Mouse (Mus musculus): Measurements from ENCODE around the gene Man2b1.

The Man2b1 gene

DNA sequence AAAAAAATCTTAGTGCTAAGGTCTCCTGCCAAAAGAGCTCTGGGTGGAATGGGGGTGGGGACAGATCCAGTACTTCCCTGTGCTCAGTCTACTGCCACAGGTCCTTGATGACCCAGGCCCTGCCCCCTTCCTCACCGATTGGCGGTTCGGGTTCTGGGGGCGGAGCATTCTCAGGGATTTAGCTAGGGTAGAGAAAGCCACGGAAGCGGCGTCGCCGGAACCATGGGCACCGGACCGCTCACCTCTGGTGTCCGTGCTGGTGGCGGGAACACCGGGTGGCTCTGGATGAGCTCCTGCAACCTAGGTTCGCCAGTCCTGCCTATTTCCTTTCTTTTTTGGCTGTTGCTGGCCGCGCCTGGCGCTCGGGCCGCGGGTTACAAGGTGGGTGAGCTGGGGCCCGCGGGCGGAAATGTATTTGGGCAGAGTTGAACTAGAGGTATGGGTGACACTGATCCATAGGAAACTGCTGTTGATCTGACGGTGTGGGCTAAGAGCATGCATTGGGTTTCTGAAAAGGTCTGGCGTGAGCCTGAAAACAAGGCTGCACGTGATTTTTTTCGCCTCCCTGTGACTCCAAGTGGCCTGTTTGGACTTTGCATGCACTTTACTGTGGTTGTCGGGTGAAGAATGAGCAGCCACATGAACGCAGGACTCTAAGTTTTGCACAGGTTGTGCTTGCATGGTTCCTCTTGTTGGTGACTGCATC is at the start of gene Man2b1:
Man2b1 (plus strand) TSS at position 163 of the 706 bp plus-strand sequence.
- DNase-seq (ENCODE audit: low read depth, low spot score) = peak; percentile 66

DNA sequence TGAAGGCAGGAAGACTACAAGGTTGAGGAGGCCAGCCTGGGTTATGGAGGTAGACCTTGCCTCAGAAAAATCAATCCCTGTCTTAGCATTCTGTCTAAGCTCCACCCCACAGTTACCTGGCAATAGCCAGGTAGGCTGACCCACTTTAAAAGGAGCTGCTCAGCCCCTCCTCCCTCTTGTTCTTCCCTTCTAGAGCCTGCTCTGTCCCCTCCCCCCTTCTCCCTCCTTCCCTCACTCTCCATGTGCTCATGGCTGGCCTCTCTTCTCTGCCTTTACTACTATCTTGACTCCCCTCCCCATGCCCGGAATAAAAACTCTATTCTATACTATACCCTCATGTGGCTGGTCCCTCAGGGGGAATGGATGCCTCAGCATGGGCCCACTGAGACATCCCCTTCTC is 49.2 kb upstream of the Man2b1 start:
- no peak for DNase-seq (ENCODE audit: low read depth, low spot score)

DNA sequence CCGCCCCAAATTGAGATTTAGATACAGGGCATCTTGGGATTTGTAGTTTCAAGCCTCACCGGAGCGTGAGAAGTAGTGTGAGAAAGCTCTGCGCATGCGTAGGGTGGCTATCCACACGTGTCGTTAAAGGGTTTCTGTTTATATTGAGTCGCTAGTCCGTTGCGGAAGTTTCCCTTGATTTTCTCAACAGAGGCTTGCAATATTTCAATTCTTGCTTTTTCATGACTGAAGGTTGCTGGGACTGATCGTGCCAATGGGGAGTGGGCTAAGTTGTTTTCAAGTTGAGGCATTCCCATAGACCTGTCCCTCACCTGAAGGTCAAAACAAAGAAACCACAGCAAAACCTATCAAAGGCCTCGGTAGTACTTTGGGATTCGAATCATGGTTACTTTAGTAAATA is 48.3 kb upstream of the Man2b1 start:
- DNase-seq (ENCODE audit: low read depth, low spot score) = no peak

DNA sequence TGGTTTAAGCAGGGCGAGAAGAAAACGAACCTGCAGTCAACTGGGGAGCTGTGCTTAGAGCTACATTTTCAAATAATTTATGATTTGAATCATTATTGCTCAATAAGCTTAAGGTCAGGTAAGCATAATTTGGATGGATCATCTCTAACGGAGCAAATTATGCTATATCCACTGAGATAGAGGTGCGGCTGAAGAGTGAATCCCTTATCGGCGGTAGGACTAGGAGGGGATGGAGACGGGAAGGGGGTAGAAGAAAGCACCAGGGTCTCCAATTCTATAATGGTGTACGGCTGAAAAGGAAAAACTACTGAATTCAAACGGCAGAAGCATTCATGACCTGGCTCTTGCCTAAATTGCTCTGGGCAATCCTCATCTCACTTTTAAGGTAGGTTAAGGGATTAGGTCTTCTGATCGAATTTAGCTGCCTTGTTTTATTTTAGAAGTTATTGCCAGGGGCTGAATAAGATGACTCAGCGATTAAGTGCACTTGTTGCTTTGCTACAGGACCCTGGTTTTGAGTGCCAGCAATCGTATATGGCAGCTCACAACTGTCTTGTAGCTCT is 47.8 kb upstream of the Man2b1 start:
- DNase-seq (ENCODE audit: low read depth, low spot score) = no peak

DNA sequence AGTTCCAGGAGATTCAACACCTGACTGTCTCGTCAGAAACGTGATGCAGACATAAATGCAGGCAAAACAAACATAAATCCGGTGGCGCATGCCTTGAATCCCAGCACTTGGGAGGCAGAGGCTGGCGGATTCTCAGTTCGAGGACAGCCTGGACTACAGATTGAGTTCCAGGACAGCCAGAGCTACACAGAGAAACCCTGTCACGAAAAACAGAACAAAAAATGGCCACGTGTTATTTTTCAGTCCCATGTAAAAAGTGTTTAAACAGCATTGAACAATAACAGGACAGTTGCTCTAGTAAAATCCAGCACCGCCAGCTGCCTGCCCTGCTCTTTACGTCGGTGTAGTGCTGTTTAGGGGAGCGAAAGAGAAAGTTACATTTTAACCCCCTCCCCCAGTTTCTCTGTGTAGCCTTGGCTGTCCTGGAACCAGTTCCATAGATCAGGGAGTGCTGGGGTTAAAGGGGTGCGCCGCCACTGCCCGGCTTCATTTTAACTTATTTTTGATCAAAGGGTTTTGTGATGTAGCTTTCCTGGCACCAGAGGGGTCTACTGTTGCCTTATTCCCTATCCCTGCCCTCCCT is 47.3 kb upstream of the Man2b1 start:
- no peak for DNase-seq (ENCODE audit: low read depth, low spot score)

DNA sequence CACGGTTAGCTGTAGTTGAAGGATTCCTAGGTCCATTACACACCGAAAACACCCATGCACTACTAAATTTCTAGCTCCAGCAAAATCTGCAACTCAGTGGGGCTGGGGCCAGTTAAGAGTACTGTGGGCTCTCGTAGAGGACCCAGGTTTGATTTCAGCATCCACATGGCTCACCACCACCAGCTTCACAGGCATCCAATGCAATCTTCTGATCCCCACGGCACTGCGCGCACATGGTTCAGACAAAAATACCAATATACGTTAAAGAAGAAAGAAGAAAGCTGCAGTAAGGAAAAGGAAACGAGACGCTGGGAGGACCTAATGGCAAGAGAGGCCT is 46.7 kb upstream of the Man2b1 start:
- DNase-seq (ENCODE audit: low read depth, low spot score) = no peak

DNA sequence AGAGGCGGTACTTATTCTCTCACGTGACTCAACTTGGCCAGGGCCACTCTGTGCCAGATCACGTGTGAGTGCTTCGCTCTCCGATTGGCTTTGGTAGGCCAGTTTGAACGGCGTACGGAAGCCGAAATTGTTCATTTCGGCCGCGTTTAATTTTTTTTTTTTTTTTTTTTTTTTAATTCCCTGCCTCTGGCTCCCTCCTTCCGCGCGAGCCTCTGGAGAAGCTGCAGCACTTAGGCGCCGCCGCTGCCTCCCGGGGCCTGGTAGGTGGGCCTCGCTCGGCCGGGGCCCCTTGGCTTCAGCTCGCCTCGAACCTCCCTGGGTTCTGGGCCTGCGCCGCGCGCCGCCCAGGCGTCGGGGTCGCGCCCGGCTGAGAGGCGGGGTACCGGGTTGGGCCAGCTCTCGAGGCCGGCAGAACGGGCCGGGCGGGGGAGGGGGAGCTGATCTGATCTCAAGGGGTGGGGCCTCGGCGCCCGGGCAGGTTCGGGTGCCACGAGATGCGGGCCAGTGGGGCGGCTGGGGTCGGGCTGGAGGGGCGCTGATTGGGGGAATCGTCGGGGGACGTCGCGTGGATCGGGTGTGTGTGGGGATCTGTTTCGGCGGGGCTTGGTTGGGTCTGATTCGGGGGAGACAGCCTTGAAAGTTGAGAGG is 46.2 kb upstream of the Man2b1 start, which contains the start of gene Tnpo2:
Tnpo2 (plus strand) TSS at position 198 of the 648 bp plus-strand sequence.
- DNase-seq (ENCODE audit: low read depth, low spot score) = peak; percentile 94

DNA sequence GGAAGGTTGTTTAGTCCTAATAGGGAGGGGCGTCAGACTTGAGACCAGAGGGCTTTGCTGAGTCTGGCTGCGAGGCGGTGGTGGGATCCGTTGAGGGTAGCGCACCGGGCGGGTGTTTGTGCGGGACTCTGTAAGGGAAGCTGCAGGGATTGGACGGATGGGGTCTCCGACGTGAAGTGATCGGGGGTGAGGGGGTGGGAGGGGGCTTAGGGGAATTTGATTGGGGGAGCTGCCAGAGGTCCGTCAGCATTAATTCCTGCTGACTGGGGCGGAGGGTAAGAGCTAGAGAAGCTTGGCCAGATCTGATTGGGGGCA is 45.7 kb upstream of the Man2b1 start:
- DNase-seq (ENCODE audit: low read depth, low spot score) = peak; percentile 43

DNA sequence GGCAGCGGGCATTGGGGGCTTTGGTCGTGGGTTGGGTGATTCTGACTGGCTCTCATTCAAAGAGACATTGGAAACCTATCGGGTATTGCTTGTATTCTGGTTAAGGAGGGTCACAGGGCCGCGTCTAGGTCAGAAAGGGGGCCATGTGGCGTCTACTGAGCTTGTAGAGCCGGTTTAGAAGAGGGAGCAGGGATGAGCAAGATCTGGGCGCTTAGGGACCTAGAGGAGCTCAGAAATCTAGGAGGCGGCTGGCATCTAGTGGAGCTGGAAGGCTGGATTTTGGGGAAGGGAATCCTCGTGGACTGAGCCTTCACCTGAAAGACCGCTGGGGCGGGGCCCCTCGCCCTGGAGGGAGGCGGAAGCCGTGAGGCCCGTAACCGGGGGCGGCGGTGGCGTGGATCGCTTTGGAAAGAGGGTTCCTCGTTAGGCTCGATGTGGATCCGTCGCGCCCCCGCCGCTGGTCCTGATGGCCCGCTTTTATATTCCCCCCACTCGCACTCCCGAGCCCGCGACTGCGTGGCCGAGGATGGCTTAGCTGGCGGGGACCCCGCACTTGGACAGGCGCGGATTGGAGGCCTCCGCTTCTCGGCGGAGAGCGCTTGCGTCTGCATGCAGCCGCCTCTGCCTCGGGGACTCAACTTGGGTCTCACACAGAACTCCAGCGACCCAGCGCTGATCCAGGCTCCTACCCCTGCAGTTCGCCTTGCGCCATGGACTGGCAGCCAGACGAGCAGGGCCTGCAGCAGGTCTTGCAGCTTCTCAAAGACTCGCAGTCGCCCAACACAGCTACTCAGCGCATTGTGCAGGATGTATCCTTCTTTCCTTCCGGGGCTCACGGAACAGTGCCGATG is 45.2 kb upstream of the Man2b1 start:
- DNase-seq (ENCODE audit: low read depth, low spot score) = no peak

DNA sequence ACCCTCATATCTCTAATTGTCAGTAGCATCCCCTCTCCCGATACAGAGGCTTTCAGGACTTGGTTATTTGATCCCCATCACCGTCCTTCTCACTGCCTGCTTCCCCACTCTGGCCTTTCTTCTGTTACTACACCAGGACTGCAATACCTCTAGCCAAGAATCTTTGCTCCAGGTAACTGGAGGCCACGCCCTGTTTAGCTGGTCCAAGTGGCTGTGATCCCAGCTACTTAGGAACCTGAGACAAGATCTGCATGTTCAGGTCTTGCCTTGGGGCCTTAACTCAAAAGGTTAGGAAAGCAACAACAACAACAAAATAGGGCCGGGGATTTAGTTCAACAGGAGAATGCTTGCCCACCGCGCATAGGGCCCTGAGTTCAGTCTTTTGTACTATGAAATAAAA is 39.5 kb upstream of the Man2b1 start:
- DNase-seq (ENCODE audit: low read depth, low spot score) = no peak

DNA sequence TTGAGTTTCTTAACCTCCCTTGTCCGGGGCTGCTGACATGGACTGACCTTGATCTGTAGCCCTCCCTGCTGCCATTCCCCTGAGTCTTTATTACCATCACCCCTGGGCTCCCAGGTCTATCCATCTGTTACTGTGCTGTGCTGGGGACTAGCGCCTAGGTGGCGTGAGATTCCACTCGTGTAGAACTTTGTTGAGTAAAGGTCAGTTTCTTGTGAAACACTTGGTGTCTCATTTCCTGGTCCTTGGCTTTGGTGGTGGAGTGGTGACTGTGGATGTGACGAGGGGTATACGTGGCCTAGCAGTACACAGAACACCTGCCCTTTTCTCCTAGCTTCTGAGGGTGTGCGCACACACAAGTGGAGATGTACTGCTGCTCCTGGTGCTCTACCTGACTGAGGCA is 25.7 kb upstream of the Man2b1 start:
- DNase-seq (ENCODE audit: low read depth, low spot score) = no peak

DNA sequence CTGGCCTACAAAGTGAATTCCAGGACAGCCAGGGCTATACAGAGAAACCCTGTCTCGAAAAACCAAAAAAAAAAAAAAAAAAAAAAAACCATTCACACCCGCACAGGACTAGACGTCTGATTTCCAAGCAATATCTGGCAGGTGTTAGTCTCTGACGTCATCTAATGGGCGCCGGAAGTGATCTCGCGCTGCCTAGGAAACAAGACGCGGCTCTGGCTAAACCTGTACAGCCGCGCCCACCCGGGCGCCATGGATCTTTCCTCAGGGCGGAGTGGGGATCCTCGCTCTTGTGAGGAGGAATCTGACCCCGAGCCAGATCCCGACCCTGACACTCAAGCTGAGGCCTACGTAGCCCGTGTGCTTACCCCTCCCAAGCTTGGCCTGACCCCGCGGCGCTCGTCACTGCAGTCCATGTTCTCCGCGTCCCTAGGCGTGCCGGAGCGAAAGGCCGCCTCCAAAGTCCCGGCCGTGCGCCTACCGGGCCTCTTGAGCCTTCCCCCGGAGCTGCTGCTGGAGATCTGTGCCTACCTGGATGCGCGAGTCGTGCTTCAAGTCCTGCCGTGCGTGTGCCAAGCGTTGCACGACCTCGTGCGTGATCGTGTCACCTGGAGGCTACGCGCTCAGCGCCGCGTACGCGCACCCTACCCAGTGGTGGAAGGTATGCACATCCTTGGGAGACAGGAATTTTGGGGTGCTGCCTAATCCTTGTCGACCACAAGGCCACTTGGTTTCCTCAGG is 23.0 kb upstream of the Man2b1 start, which contains the start of gene Fbxw9:
Fbxw9 (plus strand) TSS at position 177 of the 738 bp plus-strand sequence.
- peak; percentile 92 for DNase-seq (ENCODE audit: low read depth, low spot score)

DNA sequence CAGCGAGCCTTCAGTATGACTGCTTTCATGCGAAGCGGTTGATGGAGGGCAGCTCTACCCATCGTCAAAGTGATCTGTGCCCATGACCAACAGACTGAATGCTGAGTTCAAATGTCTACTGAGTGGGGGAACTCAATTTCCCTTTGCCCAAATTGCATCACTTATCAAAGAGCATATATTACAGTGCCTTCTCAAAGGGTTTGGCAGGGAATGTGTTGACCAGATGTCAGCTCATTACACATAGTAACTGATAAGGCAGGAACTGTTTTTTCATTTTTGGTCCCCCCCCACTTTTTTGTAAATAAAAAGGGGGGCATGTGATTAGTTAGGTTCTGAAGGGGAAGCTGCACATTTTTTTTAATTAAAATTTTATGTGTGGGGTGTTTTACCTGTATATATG is 20.5 kb upstream of the Man2b1 start:
- no peak for DNase-seq (ENCODE audit: low read depth, low spot score)

DNA sequence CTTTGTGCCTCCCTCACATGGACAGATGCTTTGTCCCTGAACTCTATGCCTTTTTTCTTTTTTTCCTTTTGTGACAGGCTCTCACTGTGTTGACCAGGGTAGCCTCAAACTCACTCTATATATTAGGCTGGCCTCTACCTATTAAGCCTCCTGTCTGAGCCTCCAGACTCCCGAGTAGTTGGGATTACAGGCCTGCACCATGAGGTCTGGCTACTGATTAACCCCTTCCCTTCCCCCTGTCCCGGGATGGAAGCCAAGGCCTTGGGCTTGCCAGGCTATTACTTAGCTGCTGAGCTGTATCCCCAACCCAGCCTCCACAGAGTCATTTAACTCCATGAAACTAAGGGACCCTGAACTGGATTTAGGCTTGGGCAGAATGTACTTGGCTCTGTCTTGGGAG is 17.9 kb upstream of the Man2b1 start:
- no peak for DNase-seq (ENCODE audit: low read depth, low spot score)

DNA sequence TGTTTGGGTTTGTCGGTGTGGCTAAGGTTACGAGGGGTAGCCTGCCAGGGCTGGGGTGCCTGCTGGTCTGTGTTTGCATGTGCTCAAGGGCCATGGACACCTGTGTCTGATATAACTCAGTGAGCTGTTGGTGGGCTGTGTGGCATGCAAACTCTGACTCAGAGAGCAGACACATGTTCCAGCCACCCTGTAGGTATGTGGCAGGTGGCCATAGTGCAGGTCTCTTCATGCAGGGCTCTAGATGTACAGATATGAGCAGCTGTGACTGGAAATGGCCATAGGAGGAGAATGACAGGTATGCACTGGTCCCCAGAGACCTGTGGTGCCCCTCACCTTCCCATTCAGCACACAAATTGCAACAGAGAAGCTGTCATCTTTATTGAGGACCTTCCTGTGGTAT is 15.9 kb upstream of the Man2b1 start:
- DNase-seq (ENCODE audit: low read depth, low spot score) = no peak

DNA sequence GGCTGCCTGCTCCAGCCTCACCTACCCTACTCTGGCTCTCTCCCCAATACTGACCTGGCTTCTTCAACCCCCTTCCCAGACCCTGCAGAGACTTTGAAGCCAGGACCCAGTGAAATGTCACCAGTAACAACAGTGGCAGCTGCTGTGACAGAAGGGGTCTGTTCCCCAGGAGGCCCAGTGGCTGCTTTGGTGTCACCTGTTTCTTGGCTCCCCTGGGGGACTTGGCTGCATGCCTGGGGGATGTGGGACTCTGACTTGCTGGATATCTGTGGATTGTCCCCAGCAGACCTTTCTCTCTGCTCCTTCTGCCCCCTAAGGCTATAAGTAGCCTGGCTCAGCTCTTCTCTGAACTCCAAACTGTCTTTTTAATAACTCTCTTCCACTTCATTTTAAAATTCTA is 15.1 kb upstream of the Man2b1 start, which contains the start of gene Gm5741:
Gm5741 (minus strand) TSS at position 1 of the 400 bp plus-strand sequence.
- no peak for DNase-seq (ENCODE audit: low read depth, low spot score)

DNA sequence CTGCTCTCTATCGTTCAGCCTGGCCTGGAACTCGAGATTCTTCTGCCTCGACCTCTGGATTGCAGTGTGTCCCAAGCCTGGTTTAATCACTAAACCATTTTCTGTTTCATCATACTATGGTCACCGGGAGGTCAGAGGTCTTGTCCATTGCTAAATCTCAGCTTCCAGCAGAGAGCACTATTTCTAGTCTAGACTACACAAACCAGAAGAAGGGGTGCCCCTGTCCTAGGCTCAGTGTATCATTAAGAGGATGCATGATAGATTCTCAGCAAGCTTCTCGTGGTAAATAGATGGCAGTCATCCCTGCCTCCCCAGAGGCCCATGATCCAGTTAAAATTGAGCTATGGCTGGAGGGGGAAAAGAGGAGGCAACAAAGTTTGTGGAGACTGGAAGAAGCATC is 12.0 kb upstream of the Man2b1 start:
- no peak for DNase-seq (ENCODE audit: low read depth, low spot score)

DNA sequence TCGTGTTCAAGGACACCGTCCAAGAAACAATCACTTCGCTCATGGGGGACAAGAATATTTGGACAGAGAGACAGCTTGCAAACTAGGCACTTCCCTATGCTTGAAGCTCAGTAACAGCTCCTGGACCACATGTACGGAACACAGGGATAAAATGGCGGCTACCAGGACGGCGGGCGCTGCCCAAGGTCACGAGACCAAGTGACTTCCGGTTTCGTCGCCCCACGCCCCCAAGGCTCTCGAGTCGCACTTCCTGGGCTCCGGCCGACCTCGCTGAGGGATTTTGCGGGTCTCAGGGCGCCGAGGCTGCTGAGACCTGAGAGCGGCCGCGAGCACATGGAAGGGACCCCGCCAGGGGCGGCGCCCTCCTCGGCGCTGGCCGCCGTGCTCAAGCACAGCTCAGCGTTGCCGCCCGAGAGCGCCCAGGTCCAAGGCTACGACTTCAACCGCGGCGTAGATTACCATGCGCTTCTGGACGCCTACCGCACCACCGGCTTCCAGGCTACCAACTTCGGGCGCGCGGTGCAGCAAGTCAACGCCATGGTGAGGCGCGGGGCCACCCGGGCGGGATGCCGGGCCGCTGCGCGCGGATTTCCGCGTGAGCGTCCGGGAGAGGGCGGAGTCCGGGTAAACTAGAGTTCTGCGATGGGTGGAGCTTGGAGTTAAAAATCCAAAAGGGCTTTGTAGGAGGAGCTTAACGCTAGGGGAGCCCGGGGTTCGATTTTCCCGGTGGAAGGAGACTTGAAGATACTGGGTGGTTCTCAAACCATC is 11.4 kb upstream of the Man2b1 start, which contains the start of gene Dhps:
Dhps (plus strand) TSS at position 244 of the 768 bp plus-strand sequence.
- peak; percentile 81 for DNase-seq (ENCODE audit: low read depth, low spot score)

DNA sequence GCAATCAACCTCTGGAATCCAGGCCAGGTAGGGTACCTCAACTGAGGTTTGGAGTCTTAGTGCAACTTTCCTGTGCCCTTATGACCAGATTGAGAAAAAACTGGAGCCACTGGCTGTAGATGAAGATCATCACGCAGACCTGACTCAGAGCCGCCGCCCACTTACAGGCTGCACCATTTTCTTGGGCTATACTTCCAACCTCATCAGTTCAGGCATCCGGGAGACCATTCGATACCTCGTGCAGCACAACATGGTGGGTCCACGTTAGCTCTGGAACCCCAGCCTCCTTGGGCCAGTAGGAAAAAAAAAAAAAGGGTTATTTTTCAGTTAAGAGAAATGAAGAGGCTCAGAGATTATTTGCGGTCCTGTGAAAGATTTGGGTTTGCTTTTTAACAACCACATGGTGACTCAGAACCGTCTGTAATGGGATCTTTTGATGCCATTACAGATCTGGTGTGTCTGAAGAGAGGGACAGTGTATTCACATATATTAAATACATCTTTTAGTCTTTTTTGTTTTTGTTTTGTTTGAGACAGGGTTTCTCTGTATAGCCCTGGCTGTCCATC is 10.6 kb upstream of the Man2b1 start:
- no peak for DNase-seq (ENCODE audit: low read depth, low spot score)

DNA sequence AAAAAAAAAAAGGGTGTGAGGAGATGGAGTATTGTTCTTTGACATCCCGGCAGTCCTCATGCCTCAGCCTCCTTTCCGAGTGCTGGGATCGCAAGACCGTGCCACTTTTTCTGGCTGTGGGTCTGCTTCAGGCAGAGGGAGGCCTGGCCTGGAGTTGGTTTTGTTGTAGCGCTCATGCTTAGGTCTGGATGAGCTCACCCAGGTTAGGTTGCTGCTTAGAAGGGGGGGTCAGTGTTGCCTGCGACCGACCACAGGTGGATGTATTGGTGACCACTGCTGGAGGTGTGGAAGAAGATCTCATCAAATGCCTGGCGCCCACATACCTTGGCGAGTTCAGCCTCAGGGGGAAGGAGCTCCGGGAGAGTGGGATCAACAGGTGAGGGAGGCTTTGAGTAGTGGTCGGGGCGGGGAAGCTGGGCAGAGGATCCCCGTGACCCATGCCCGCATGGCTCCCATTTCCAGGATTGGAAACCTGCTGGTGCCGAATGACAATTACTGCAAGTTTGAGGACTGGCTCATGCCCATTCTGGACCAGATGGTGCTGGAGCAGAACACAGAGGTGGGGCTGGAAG is 9.9 kb upstream of the Man2b1 start:
- no peak for DNase-seq (ENCODE audit: low read depth, low spot score)
